Comparison of ENCODE assay signal across 31 mouse cellular contexts in the genomic region with DNA sequence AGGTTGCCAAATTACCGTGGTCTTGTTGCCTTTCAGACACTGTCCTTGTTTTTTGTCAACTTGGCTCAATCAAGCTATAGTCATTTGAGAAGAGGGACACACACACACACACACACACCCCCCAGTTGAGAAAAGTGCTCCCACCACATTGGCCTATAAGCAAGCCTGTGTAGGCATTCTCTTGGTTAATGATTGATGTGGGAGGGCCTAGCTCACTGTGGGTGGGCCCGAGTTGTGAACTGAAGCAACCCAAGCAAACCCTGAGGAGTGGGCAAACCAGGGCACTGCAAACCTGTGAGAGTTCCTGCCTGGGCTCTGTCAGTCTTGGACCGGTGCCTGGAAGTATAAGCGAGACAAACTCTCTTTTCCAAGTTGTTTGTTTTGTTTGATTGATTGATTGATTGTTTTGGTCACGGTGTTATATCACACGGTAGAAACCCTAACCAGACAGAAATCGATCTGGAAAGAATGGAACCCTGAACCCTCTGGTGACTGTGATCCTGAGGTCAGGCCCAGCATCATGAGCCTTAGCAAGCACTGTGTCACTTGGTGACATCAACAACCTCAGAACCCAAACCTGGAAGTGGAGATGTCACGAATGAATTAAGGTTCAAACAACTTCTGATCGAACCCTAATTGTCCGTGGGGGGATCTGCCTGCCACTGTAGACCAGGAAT. TPM values are rescaled to one million over a fixed set of nuclear protein-coding genes. Genes with fewer than 3 reads are reported as not detected.
DNase-seq lines count a peak whose midpoint lies in the region; ATAC-seq lines count a peak whose summit lies in the region.
"Had no signal": no experiment of that assay in that cellular context is flagged by ENCODE, and none has a peak within 500 bp of the region (broad histone marks: within the 10 kb centered on the region; RNA-seq: fewer than 3 reads in every experiment).

No protein-coding gene starts in this region.

- no peak for DNase-seq in kidney, postnatal 10 days
- DNase-seq in liver, embryonic 13.5 days, result no peak
- DNase-seq in yolk sac, embryonic 10.5 days (ENCODE audit: low spot score), result peak; percentile 17
- no peak for DNase-seq in thymus, postnatal 0 days (ENCODE audit: low spot score)
- DNase-seq in c-Kit-positive CD71-positive TER-119-positive erythroid progenitor cells, embryonic 14.5 days (ENCODE audit: low spot score), result no peak
- DNase-seq: adrenal gland, postnatal 10 days; adrenal gland, postnatal 36 days; B cell, adult 2 months; cerebellum, adult 11 months; cerebellum, adult 2 months; cerebellum, postnatal 10 days; cerebellum, postnatal 36 days; embryo, embryonic 11 days; gastrocnemius, postnatal 25 days; heart, adult 18-20 months; heart, postnatal 10 days; heart, postnatal 36 days had no signal

- no peak overlapping the region for H3K4me3 ChIP-seq in kidney, embryonic 15.5 days (replicated peaks)
- H3K4me3 ChIP-seq in liver, embryonic 13.5 days (replicated peaks), result no peak overlapping the region
- no peak overlapping the region for H3K4me3 ChIP-seq in liver, embryonic 15.5 days (replicated peaks)
- H3K4me3 ChIP-seq: embryonic facial prominence, embryonic 10.5 days; embryonic facial prominence, embryonic 13.5 days; erythroblast, embryonic 14.5 days; forebrain, embryonic 12.5 days; forebrain, embryonic 15.5 days; heart, embryonic 12.5 days; heart, embryonic 15.5 days; hindbrain, embryonic 10.5 days had no signal

- no peak overlapping the region for H3K27ac ChIP-seq in kidney, embryonic 15.5 days
- H3K27ac ChIP-seq in liver, embryonic 13.5 days, result no peak overlapping the region
- no peak overlapping the region for H3K27ac ChIP-seq in liver, embryonic 15.5 days (replicated peaks)
- H3K27ac ChIP-seq: embryonic facial prominence, embryonic 10.5 days; embryonic facial prominence, embryonic 13.5 days; forebrain, embryonic 12.5 days; forebrain, embryonic 15.5 days; heart, embryonic 15.5 days; hindbrain, embryonic 10.5 days; hindbrain, embryonic 14.5 days had no signal

- no peaks in the 10 kb centered on the region for H3K4me1 ChIP-seq in kidney, embryonic 15.5 days
- peaks cover 2% of the 10 kb centered on the region; the same call in 1 of the 2 replicates for H3K4me1 ChIP-seq in liver, embryonic 13.5 days (replicated peaks)
- H3K4me1 ChIP-seq in liver, embryonic 15.5 days (replicated peaks), result 0 out of 2 replicates have a peak, but pooled peaks cover 2% of the 10 kb centered on the region
- H3K4me1 ChIP-seq: embryonic facial prominence, embryonic 10.5 days; embryonic facial prominence, embryonic 13.5 days; forebrain, embryonic 12.5 days; forebrain, embryonic 15.5 days; heart, embryonic 15.5 days; hindbrain, embryonic 10.5 days had no signal

- H3K36me3 ChIP-seq in kidney, embryonic 15.5 days, result peaks cover 2% of the 10 kb centered on the region
- peaks cover 8% of the 10 kb centered on the region for H3K36me3 ChIP-seq in liver, embryonic 13.5 days
- no peaks in the 10 kb centered on the region for H3K36me3 ChIP-seq in liver, embryonic 15.5 days (replicated peaks)
- H3K36me3 ChIP-seq: heart, embryonic 12.5 days; heart, embryonic 15.5 days had no signal

- 54% methylated on average over 10 of the region's 10 CpGs for WGBS in kidney, embryonic 15.5 days
- 70% methylated on average over 10 of the region's 10 CpGs for WGBS in liver, embryonic 13.5 days (ENCODE audit: insufficient replicate concordance)
- WGBS in liver, embryonic 15.5 days (ENCODE audit: insufficient replicate concordance), result 71% methylated on average over 10 of the region's 10 CpGs

- H3K9ac ChIP-seq in kidney, embryonic 15.5 days, result no peak overlapping the region
- no peak overlapping the region for H3K9ac ChIP-seq in liver, embryonic 13.5 days
- no peak overlapping the region for H3K9ac ChIP-seq in liver, embryonic 15.5 days
- H3K9ac ChIP-seq: embryonic facial prominence, embryonic 13.5 days; forebrain, embryonic 12.5 days; forebrain, embryonic 15.5 days; heart, embryonic 12.5 days; heart, embryonic 15.5 days; hindbrain, embryonic 14.5 days had no signal

- no peaks in the 10 kb centered on the region for H3K9me3 ChIP-seq in kidney, embryonic 15.5 days (replicated peaks)
- 0 out of 2 replicates have a peak, but pooled peaks cover 4% of the 10 kb centered on the region for H3K9me3 ChIP-seq in liver, embryonic 13.5 days (replicated peaks)
- H3K9me3 ChIP-seq in liver, embryonic 15.5 days (replicated peaks), result no peaks in the 10 kb centered on the region
- H3K9me3 ChIP-seq: embryonic facial prominence, embryonic 13.5 days; forebrain, embryonic 12.5 days; forebrain, embryonic 15.5 days; G1E; heart, embryonic 12.5 days; heart, embryonic 15.5 days; hindbrain, embryonic 10.5 days had no signal

- 0 out of 2 replicates have a peak, but pooled peaks have one; percentile 29 for ATAC-seq in kidney, embryonic 15.5 days (replicated peaks; ENCODE audit: low FRiP score)
- ATAC-seq in liver, embryonic 13.5 days (ENCODE audit: low read depth), result peak; percentile 65; the same call in 1 of the 2 replicates
- peak; percentile 73 for ATAC-seq in liver, embryonic 15.5 days (ENCODE audit: insufficient read depth)
- ATAC-seq: forebrain, embryonic 15.5 days; Patski had no signal

- no peaks in the 10 kb centered on the region for H3K27me3 ChIP-seq in kidney, embryonic 15.5 days
- no peaks in the 10 kb centered on the region for H3K27me3 ChIP-seq in liver, embryonic 13.5 days
- H3K27me3 ChIP-seq in liver, embryonic 15.5 days, result no peaks in the 10 kb centered on the region
- H3K27me3 ChIP-seq: CH12.LX; embryonic facial prominence, embryonic 13.5 days; forebrain, embryonic 12.5 days; forebrain, embryonic 15.5 days; heart, embryonic 12.5 days; heart, embryonic 15.5 days; Patski had no signal

- H3K4me2 ChIP-seq in kidney, embryonic 15.5 days, result no peak overlapping the region
- no peak overlapping the region for H3K4me2 ChIP-seq in liver, embryonic 13.5 days
- H3K4me2 ChIP-seq in liver, embryonic 15.5 days, result no peak overlapping the region; the same call in 1 of the 2 replicates
- H3K4me2 ChIP-seq: embryonic facial prominence, embryonic 13.5 days; forebrain, embryonic 12.5 days; forebrain, embryonic 15.5 days; heart, embryonic 12.5 days; heart, embryonic 15.5 days; hindbrain, embryonic 14.5 days had no signal

RNA-seq across cellular contexts. Expression of a gene that starts 12.7 kb away (rescaled TPM):
- polyA plus RNA-seq in kidney, embryonic 15.5 days (2015; fragmentation: Nextera tagmentation; extraction: Ambion mirVana), result 18.4 and 20.0 TPM in 2 replicates
- polyA plus RNA-seq in liver, embryonic 13.5 days (2015; fragmentation: Nextera tagmentation; extraction: Ambion mirVana), result 6.3 and 7.0 TPM in 2 replicates
- polyA plus RNA-seq in liver, embryonic 15.5 days (2015; fragmentation: Nextera tagmentation; extraction: Ambion mirVana), result 5.0 and 5.8 TPM in 2 replicates
- polyA plus RNA-seq in thymus, postnatal 0 days (2015; fragmentation: Nextera tagmentation; extraction: Ambion mirVana), result 21.1 and 24.0 TPM in 2 replicates

RNA-seq across cellular contexts. Expression of a gene that starts 43.2 kb away (rescaled TPM):
- 7.1 and 8.5 TPM in 2 replicates for polyA plus RNA-seq in kidney, embryonic 15.5 days (2015; fragmentation: Nextera tagmentation; extraction: Ambion mirVana)
- polyA plus RNA-seq in liver, embryonic 13.5 days (2015; fragmentation: Nextera tagmentation; extraction: Ambion mirVana), result 2.4 and 3.0 TPM in 2 replicates
- 2.0 and 2.1 TPM in 2 replicates for polyA plus RNA-seq in liver, embryonic 15.5 days (2015; fragmentation: Nextera tagmentation; extraction: Ambion mirVana)
- 5.8 and 6.9 TPM in 2 replicates for polyA plus RNA-seq in thymus, postnatal 0 days (2015; fragmentation: Nextera tagmentation; extraction: Ambion mirVana)

RNA-seq across cellular contexts. Expression of a gene that starts 44.6 kb away (rescaled TPM):
- polyA plus RNA-seq in kidney, embryonic 15.5 days (2015; fragmentation: Nextera tagmentation; extraction: Ambion mirVana), result 1.9 and 2.0 TPM in 2 replicates
- polyA plus RNA-seq in liver, embryonic 13.5 days (2015; fragmentation: Nextera tagmentation; extraction: Ambion mirVana), result 0.25 and 0.44 TPM in 2 replicates
- polyA plus RNA-seq in liver, embryonic 15.5 days (2015; fragmentation: Nextera tagmentation; extraction: Ambion mirVana), result 0.21 and 0.28 TPM in 2 replicates
- polyA plus RNA-seq in thymus, postnatal 0 days (2015; fragmentation: Nextera tagmentation; extraction: Ambion mirVana), result 0.21 TPM in 2 replicates

RNA-seq across cellular contexts. Expression of a gene that starts 46.3 kb away (rescaled TPM):
- polyA plus RNA-seq in kidney, embryonic 15.5 days (2015; fragmentation: Nextera tagmentation; extraction: Ambion mirVana), result 192 and 203 TPM in 2 replicates
- polyA plus RNA-seq in liver, embryonic 13.5 days (2015; fragmentation: Nextera tagmentation; extraction: Ambion mirVana), result 111 and 118 TPM in 2 replicates
- polyA plus RNA-seq in liver, embryonic 15.5 days (2015; fragmentation: Nextera tagmentation; extraction: Ambion mirVana), result 85.9 and 86.7 TPM in 2 replicates
- polyA plus RNA-seq in thymus, postnatal 0 days (2015; fragmentation: Nextera tagmentation; extraction: Ambion mirVana), result 237 and 241 TPM in 2 replicates

RNA-seq across cellular contexts. Expression of a gene that starts 52.8 kb away (rescaled TPM):
- 7.0 and 8.7 TPM in 2 replicates for polyA plus RNA-seq in kidney, embryonic 15.5 days (2015; fragmentation: Nextera tagmentation; extraction: Ambion mirVana)
- polyA plus RNA-seq in liver, embryonic 13.5 days (2015; fragmentation: Nextera tagmentation; extraction: Ambion mirVana), result 1.4 and 1.6 TPM in 2 replicates
- 1.8 and 2.6 TPM in 2 replicates for polyA plus RNA-seq in liver, embryonic 15.5 days (2015; fragmentation: Nextera tagmentation; extraction: Ambion mirVana)
- 8.5 and 9.3 TPM in 2 replicates for polyA plus RNA-seq in thymus, postnatal 0 days (2015; fragmentation: Nextera tagmentation; extraction: Ambion mirVana)
